Comparison of ENCODE assay signal across 9 mouse cellular contexts in genomic region chr10:76731621-76732239, GRCm38 (mm10). TPM values are rescaled to one million over a fixed set of nuclear protein-coding genes. Genes with fewer than 3 reads are reported as not detected.
A peak's percentile ranks its signal among the peaks of the same experiment; 100 is the strongest.
DNase-seq lines count a peak whose midpoint lies in the region; ATAC-seq and TF ChIP-seq lines count a peak whose summit lies in the region.
"Had no signal": no experiment of that assay in that cellular context is flagged by ENCODE, and none has a peak within 500 bp of the region (broad histone marks: within the 10 kb centered on the region; RNA-seq: fewer than 3 reads in every experiment).

No protein-coding gene starts in this region.

- H3K4me1 ChIP-seq in hindbrain, embryonic 10.5 days (replicated peaks) = peaks cover 35% of the 10 kb centered on the region
- H3K4me1 ChIP-seq in hindbrain, postnatal 0 days (ENCODE audit: insufficient read depth, low read length) = peaks cover 5% of the 10 kb centered on the region; the same call in 1 of the 2 replicates
- H3K4me1 ChIP-seq in heart, embryonic 12.5 days (replicated peaks) = peaks cover 42% of the 10 kb centered on the region
- H3K4me1 ChIP-seq in limb, embryonic 12.5 days (replicated peaks) = peaks cover 59% of the 10 kb centered on the region
- no peaks in the 10 kb centered on the region for H3K4me1 ChIP-seq in forebrain, postnatal 0 days (ENCODE audit: insufficient read depth)

- no peaks in the 10 kb centered on the region for H3K9me3 ChIP-seq in hindbrain, embryonic 10.5 days
- H3K9me3 ChIP-seq in hindbrain, postnatal 0 days (ENCODE audit: low read length) = no peaks in the 10 kb centered on the region
- H3K9me3 ChIP-seq in heart, embryonic 12.5 days (replicated peaks) = no peaks in the 10 kb centered on the region
- no peaks in the 10 kb centered on the region for H3K9me3 ChIP-seq in limb, embryonic 12.5 days
- no peaks in the 10 kb centered on the region for H3K9me3 ChIP-seq in forebrain, postnatal 0 days (ENCODE audit: low read length)

- H3K9ac ChIP-seq in hindbrain, postnatal 0 days (replicated peaks; ENCODE audit: low read length) = no peak overlapping the region
- 0 out of 2 replicates have a peak overlapping the region, but pooled peaks have one; percentile 20 for H3K9ac ChIP-seq in heart, embryonic 12.5 days
- H3K9ac ChIP-seq in limb, embryonic 12.5 days (replicated peaks) = no peak overlapping the region
- no peak overlapping the region for H3K9ac ChIP-seq in forebrain, postnatal 0 days

- H3K4me3 ChIP-seq in hindbrain, embryonic 10.5 days = no peak overlapping the region
- H3K4me3 ChIP-seq in hindbrain, postnatal 0 days (ENCODE audit: low read length) = no peak overlapping the region
- H3K4me3 ChIP-seq in heart, embryonic 12.5 days = no peak overlapping the region
- H3K4me3 ChIP-seq in limb, embryonic 12.5 days (replicated peaks) = no peak overlapping the region
- H3K4me3 ChIP-seq in forebrain, postnatal 0 days (ENCODE audit: low read depth, low read length) = no peak overlapping the region

- TF ChIP-seq CTCF in hindbrain, postnatal 0 days (IDR thresholded peaks at IDR 0.05; ENCODE audit: low read depth) = no peak
- TF ChIP-seq CTCF in forebrain, postnatal 0 days (IDR thresholded peaks at IDR 0.05; ENCODE audit: low read depth) = no peak

- DNase-seq in hindbrain, embryonic 10.5 days (ENCODE audit: low spot score) = no peak
- no peak for DNase-seq in hindbrain, postnatal 0 days (ENCODE audit: low spot score)
- peak; percentile 38 to 54 for DNase-seq in adrenal gland, adult 18-20 months (ENCODE audit: low spot score in 2 of 2)
- no peak for DNase-seq in frontal cortex, postnatal 36 days (ENCODE audit: low spot score in 2 of 2)
- DNase-seq in adipocyte (ENCODE audit: low spot score) = no peak
- no peak for DNase-seq in forebrain, postnatal 0 days

- no peak for ATAC-seq in hindbrain, postnatal 0 days
- no peak for ATAC-seq in heart, embryonic 12.5 days (ENCODE audit: insufficient number of reproducible peaks, low FRiP score)
- no peak for ATAC-seq in limb, embryonic 12.5 days (ENCODE audit: insufficient number of reproducible peaks, insufficient read depth, low FRiP score, low TSS enrichment, low read depth)
- ATAC-seq in forebrain, postnatal 0 days = no peak

- no peak overlapping the region for H3K4me2 ChIP-seq in hindbrain, postnatal 0 days (ENCODE audit: low read depth, low read length)
- H3K4me2 ChIP-seq in heart, embryonic 12.5 days = no peak overlapping the region
- H3K4me2 ChIP-seq in limb, embryonic 12.5 days = no peak overlapping the region
- no peak overlapping the region for H3K4me2 ChIP-seq in forebrain, postnatal 0 days (ENCODE audit: low read depth)

- H3K27ac ChIP-seq in hindbrain, embryonic 10.5 days = peak overlapping the region; percentile 77
- no peak overlapping the region for H3K27ac ChIP-seq in hindbrain, postnatal 0 days
- H3K27ac ChIP-seq in heart, embryonic 12.5 days (ENCODE audit: poor library complexity, severe bottlenecking) = peak overlapping the region; percentile 77; the same call in 1 of the 2 replicates
- H3K27ac ChIP-seq in limb, embryonic 12.5 days = peak overlapping the region; percentile 96
- H3K27ac ChIP-seq in forebrain, postnatal 0 days (ENCODE audit: low read depth, low read length) = no peak overlapping the region

- H3K36me3 ChIP-seq in hindbrain, embryonic 10.5 days = no peaks in the 10 kb centered on the region
- H3K36me3 ChIP-seq in hindbrain, postnatal 0 days (ENCODE audit: insufficient read depth, low read length) = no peaks in the 10 kb centered on the region
- H3K36me3 ChIP-seq in heart, embryonic 12.5 days = no peaks in the 10 kb centered on the region
- H3K36me3 ChIP-seq in limb, embryonic 12.5 days = no peaks in the 10 kb centered on the region
- H3K36me3 ChIP-seq in forebrain, postnatal 0 days (ENCODE audit: insufficient read depth) = no peaks in the 10 kb centered on the region

- H3K27me3 ChIP-seq in hindbrain, embryonic 10.5 days (ENCODE audit: insufficient read depth, poor library complexity, severe bottlenecking) = no peaks in the 10 kb centered on the region; the same call in 1 of the 2 replicates
- no peaks in the 10 kb centered on the region for H3K27me3 ChIP-seq in hindbrain, postnatal 0 days (ENCODE audit: insufficient read depth, low read length)
- no peaks in the 10 kb centered on the region for H3K27me3 ChIP-seq in heart, embryonic 12.5 days (replicated peaks)
- no peaks in the 10 kb centered on the region for H3K27me3 ChIP-seq in limb, embryonic 12.5 days
- H3K27me3 ChIP-seq in forebrain, postnatal 0 days (ENCODE audit: insufficient read depth, low read length) = no peaks in the 10 kb centered on the region

- WGBS in hindbrain, embryonic 10.5 days = 75% methylated on average over 20 of the region's 20 CpGs
- 62% methylated on average over 20 of the region's 20 CpGs for WGBS in hindbrain, postnatal 0 days
- WGBS in heart, embryonic 12.5 days = 72% methylated on average over 20 of the region's 20 CpGs
- 63% methylated on average over 20 of the region's 20 CpGs for WGBS in limb, embryonic 12.5 days
- 68% methylated on average over 20 of the region's 20 CpGs for WGBS in forebrain, postnatal 0 days

RNA-seq across cellular contexts. Expression of gene Col6a1, which starts 5.8 kb away (rescaled TPM):
- 11.4 and 12.6 TPM in 2 replicates for polyA plus RNA-seq in hindbrain, embryonic 10.5 days (2016; fragmentation: Nextera tagmentation; extraction: Ambion mirVana)
- total RNA-seq in hindbrain, postnatal 0 days (2014; rRNA removed) = 33.5 and 39.0 TPM in 2 replicates
- 23.2 and 27.0 TPM in 2 replicates for polyA plus RNA-seq in hindbrain, postnatal 0 days (2015; fragmentation: Nextera tagmentation; extraction: Ambion mirVana)
- total RNA-seq in adrenal gland, adult 18-20 months (2021) = 100 to 1,000 TPM; 125 to 158 TPM
- 35.9 and 37.1 TPM in 2 replicates for polyA plus RNA-seq in heart, embryonic 12.5 days (2016; fragmentation: Nextera tagmentation; extraction: Ambion mirVana)
- 40.1 and 49.2 TPM in 2 replicates for polyA plus RNA-seq in limb, embryonic 12.5 days (2016; fragmentation: Nextera tagmentation; extraction: Ambion mirVana)
- 22.3 and 31.8 TPM in 2 replicates for total RNA-seq in forebrain, postnatal 0 days (2014; rRNA removed)
- 14.6 and 15.9 TPM in 2 replicates for polyA plus RNA-seq in forebrain, postnatal 0 days (2015; fragmentation: Nextera tagmentation; extraction: Ambion mirVana)
- total RNA-seq: neutrophil, adult 5-6 weeks had no signal

Comparison
In these comparisons a context has a peak if more than half of its experiments do, and no peak if none do; other contexts are left out.
1. H3K27ac ChIP-seq: peak in hindbrain, embryonic 10.5 days (single experiment), heart, embryonic 12.5 days (single experiment) and limb, embryonic 12.5 days (single experiment); none in hindbrain, postnatal 0 days (single experiment) and forebrain, postnatal 0 days (single experiment).
2. DNase-seq: peak in adrenal gland, adult 18-20 months (2 of 2); none in hindbrain, embryonic 10.5 days (single experiment), hindbrain, postnatal 0 days (single experiment), frontal cortex, postnatal 36 days (0 of 2), adipocyte (single experiment) and forebrain, postnatal 0 days (single experiment).